Mouse (Mus musculus) kidney, embryonic 16.5 days (tissue): ENCODE measurements at regions not wholly inside any gene's neighbourhood (a gene's known extent, or its start where the extent isn't known, plus 50 kb on each side); places are given as distances from the start of the nearest gene placed in this dataset.

Experiments
- ATAC-seq: fragments of 200-750 bp; cut with Nextera tagmentation; 2 replicates; pipeline ENCODE4 v1.8.0; 2017; ENCODE audit warnings: moderate TSS enrichment; ENCODE audit not compliant: low FRiP score, low TSS enrichment
- H3K27ac ChIP-seq: fragments of 300-500 bp; sonication (generic); 2 replicates; pipeline ENCODE4 v1.5.1; 2014; ENCODE audit warnings: low read length
- H3K27me3 ChIP-seq: fragments of 300-500 bp; sonication (generic); 2 replicates; pipeline ENCODE4 v1.6.1; 2014; ENCODE audit warnings: low read length, control low read depth, mixed read lengths; ENCODE audit not compliant: insufficient read depth
- H3K36me3 ChIP-seq: fragments of 300-500 bp; sonication (generic); 2 replicates; pipeline ENCODE4 v1.6.1; 2014; ENCODE audit warnings: low read length, control low read depth, mixed read lengths; ENCODE audit not compliant: insufficient read depth
- H3K4me1 ChIP-seq: fragments of 300-500 bp; sonication (generic); 2 replicates; pipeline ENCODE4 v1.6.1; 2014; ENCODE audit warnings: low read length, control low read depth, mixed read lengths; ENCODE audit not compliant: insufficient read depth
- H3K4me2 ChIP-seq: fragments of 300-500 bp; sonication (generic); replicated peaks from 2 replicates; pipeline ENCODE4 v1.6.1; 2014; ENCODE audit warnings: low read depth, low read length
- H3K4me3 ChIP-seq: fragments of 300-500 bp; sonication (generic); 2 replicates; pipeline ENCODE4 v1.5.1; 2014; ENCODE audit warnings: mild to moderate bottlenecking, low read length
- H3K9ac ChIP-seq: fragments of 300-500 bp; sonication (generic); replicated peaks from 2 replicates; pipeline ENCODE4 v1.6.1; 2014; ENCODE audit warnings: low read length
- H3K9me3 ChIP-seq: fragments of 300-500 bp; sonication (generic); 2 replicates; pipeline ENCODE4 v1.6.1; 2016; ENCODE audit warnings: low read length, control low read depth
- WGBS: fragments of 180-500 bp; shearing (Covaris S2); extraction: QIAGEN DNeasy Blood & Tissue Kit; methylation state at CpG from one replicate; pipeline ENCODE4 v1.1.7; 2014; 5-methylcytosine and 5-hydroxymethylcytosine counted together

DNA sequence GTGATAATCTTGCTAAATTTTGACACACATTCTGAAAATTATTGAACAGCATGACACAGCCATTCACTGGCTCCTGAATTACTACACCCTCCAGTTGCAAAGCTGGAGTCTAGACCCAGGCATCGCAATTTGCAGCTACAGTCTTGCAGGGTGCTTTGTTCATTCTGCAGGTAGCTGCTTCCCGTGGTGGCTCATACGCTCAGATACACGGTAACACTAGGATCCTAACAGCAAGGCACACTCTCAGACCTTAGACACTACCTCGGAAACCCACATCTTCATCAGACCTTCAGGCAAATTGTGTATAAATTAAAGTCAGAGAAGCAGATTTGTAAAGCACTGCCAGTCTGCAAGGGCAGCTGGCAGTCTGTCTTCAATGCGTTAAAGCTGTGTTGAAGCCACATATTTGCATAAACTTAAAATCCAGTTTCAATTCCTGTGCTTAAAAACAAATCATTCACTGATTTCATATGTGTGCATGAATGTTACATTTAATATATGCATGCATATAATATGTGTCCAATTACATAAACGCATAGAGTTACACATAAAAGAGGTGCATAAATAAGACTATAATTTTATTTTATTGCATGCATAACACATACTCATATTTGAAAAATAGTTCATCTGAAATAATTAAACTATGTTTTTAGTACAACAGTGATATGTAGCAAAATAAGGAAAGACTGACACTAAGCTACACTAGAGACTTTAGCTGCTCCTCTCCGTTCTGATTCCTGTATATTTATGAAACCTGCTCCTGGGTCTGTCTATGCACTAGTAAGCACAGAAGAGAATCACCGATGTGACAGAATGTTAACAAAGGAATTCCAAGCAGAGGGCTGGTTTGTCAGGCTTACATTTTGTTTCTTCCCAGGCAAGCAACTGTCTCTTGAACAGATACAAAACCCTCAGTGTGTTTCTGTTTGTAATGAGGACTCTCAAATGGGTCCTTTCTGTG is 227.5 kb upstream of the Itga1 start:
- Histone ChIP-seq H3K9ac (no peak overlapping the region), H3K36me3 (no peaks in the 10 kb centered on the region), H3K27ac (no peak overlapping the region), H3K4me3 (no peak overlapping the region), H3K4me2 (no peak overlapping the region), H3K27me3 (no peaks in the 10 kb centered on the region), H3K9me3 (no peaks in the 10 kb centered on the region), H3K4me1 (no peaks in the 10 kb centered on the region)
- WGBS: 84% methylated on average over 9 of the region's 9 CpGs
- ATAC-seq: no peak

DNA sequence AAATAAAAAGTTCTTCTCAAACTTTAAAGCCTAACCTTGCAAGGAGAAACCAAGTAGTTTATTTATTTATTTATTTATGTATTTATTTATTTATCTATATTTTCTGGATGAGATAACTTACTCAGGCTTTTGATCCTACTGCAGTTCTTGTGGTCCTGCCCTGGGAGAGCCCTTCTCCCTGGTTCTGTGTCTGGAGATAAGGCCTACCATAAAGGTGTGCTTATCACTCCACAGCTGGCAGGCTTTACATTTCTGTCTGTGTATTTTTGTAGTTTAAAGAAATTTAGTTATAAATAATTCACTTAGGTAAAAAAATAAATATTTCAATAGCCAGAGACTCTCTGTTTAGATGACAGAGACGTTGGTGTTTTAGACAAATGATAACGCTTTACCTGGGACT is 224.5 kb upstream of the Itga1 start:
- no peak overlapping the region for H3K4me2 ChIP-seq
- H3K27ac ChIP-seq: no peak overlapping the region
- ATAC-seq: no peak
- H3K27me3 ChIP-seq: no peaks in the 10 kb centered on the region
- H3K36me3 ChIP-seq: no peaks in the 10 kb centered on the region
- 92% methylated on average over 2 of the region's 2 CpGs for WGBS
- no peak overlapping the region for H3K9ac ChIP-seq
- no peaks in the 10 kb centered on the region for H3K9me3 ChIP-seq
- H3K4me1 ChIP-seq: no peaks in the 10 kb centered on the region
- no peak overlapping the region for H3K4me3 ChIP-seq

DNA sequence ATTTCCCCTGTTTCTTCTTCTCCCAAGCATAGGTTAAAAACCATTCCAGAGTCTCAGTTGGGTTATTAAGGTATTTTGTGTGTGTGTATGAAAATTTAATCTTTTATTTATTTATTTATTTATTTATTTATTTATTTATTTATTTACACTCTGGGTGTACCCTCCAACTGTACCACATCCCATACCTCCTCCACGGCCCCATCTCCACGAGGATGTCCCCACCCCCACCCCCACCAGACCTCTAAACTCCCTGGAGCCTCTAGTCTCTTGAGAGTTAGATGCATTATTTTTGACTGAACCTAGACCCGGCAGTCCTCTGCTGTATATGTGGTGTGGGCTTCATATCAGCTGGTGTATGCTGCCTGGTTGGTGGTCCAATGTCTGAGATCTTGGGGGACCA is 214.9 kb upstream of the Itga1 start:
- H3K36me3 ChIP-seq: no peaks in the 10 kb centered on the region
- no peak overlapping the region for H3K4me3 ChIP-seq
- no peak for ATAC-seq
- no peaks in the 10 kb centered on the region for H3K9me3 ChIP-seq
- H3K27me3 ChIP-seq: no peaks in the 10 kb centered on the region
- H3K27ac ChIP-seq: no peak overlapping the region
- H3K9ac ChIP-seq: no peak overlapping the region
- 82% methylated on average over 3 of the region's 3 CpGs for WGBS
- H3K4me1 ChIP-seq: no peaks in the 10 kb centered on the region
- no peak overlapping the region for H3K4me2 ChIP-seq

DNA sequence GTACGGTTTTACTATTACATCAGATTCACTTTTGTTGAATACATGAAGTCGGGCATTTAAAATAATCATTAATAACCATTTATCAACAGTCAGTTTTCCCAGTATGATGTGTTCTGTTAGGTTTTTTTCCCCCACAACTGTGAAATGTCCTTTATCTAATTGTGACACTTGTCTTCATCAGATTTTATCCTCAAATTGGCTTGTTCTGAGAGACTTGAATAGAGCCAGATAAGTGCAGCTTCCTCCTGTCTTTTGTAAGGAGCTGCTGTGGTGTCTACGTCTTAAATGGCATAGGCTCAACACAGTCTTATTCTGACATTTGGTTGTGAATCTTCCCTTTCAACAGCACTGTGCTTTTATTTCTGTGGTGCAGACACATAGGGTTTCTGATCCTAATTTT is 206.8 kb upstream of the Itga1 start:
- WGBS: 76% methylated on average over 3 of the region's 3 CpGs
- Histone ChIP-seq H3K27ac (no peak overlapping the region), H3K4me3 (no peak overlapping the region), H3K27me3 (no peaks in the 10 kb centered on the region), H3K9ac (no peak overlapping the region), H3K36me3 (no peaks in the 10 kb centered on the region), H3K4me2 (no peak overlapping the region), H3K9me3 (no peaks in the 10 kb centered on the region), H3K4me1 (no peaks in the 10 kb centered on the region)
- no peak for ATAC-seq

DNA sequence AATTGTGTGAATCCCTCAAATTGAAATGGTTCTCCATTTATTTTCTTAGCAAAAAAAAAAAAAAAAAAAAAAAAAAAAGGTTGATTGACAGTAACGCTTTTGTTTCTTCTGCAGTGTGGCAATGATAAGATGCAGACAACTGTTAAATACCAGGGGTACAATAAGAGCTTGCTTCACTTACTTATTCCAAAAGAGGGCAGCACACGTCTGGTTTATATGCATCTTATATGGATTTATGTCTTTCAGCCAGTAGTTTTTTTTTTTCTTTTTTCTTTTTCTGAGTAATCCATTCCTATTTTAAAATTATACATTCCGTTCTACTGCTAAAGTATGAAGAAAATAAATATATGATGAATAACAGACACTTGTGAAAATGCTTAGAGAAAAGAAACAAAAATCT is 185.6 kb upstream of the Itga1 start:
- no peak for ATAC-seq
- H3K27ac ChIP-seq: no peak overlapping the region
- WGBS: 46% methylated on average over 3 of the region's 3 CpGs
- no peak overlapping the region for H3K4me3 ChIP-seq
- no peak overlapping the region for H3K4me2 ChIP-seq
- no peaks in the 10 kb centered on the region for H3K27me3 ChIP-seq
- no peak overlapping the region for H3K9ac ChIP-seq
- H3K9me3 ChIP-seq: no peaks in the 10 kb centered on the region
- no peaks in the 10 kb centered on the region for H3K4me1 ChIP-seq
- no peaks in the 10 kb centered on the region for H3K36me3 ChIP-seq

DNA sequence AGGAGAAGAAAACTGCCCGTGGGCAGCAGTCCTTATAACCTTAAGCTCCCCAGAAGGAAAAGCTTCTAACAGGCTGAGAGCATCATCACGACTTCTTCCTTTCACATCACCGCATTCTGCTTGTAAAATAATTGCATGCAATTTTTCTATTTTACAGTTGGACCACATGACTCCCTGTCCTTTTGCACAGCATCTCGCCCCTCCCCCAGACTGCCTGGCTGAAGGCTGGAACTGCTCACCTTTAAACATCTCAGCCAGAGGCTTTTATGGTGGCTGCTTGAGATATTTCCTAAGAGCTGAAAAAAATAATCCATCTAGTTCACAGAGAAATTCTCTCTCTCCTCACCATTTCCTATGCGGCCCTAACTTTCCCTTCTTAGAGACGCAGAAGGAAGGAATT is 164.4 kb upstream of the Itga1 start:
- H3K36me3 ChIP-seq: no peaks in the 10 kb centered on the region
- H3K4me1 ChIP-seq: no peaks in the 10 kb centered on the region
- ATAC-seq: no peak
- 68% methylated on average over 6 of the region's 6 CpGs for WGBS
- H3K9me3 ChIP-seq: no peaks in the 10 kb centered on the region
- no peaks in the 10 kb centered on the region for H3K27me3 ChIP-seq
- H3K9ac ChIP-seq: no peak overlapping the region
- no peak overlapping the region for H3K27ac ChIP-seq
- no peak overlapping the region for H3K4me3 ChIP-seq
- H3K4me2 ChIP-seq: no peak overlapping the region

DNA sequence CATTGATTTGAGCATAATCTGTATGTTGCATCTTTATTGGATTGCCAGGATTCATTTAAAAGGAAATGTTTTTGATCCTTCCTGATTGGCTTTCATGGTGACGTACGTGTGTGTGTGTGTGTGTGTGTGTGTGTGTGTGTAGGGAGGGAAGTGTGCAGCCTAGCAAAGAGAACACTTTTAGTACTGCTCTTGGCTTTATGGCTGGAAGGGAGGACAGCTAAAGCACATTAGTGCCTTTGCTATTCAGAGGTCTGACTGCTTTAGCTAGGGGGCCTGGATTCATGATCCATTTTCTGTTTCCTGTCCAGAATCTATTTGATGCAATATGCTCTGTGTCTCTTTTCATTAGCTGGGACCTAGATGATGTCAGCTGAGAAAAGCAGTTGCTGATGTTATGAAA is 155.6 kb upstream of the Itga1 start:
- Histone ChIP-seq H3K4me1 (no peaks in the 10 kb centered on the region), H3K4me3 (no peak overlapping the region), H3K27ac (no peak overlapping the region), H3K9ac (no peak overlapping the region), H3K27me3 (no peaks in the 10 kb centered on the region), H3K9me3 (no peaks in the 10 kb centered on the region), H3K36me3 (no peaks in the 10 kb centered on the region), H3K4me2 (no peak overlapping the region)
- 52% methylated on average over 2 of the region's 2 CpGs for WGBS
- ATAC-seq: no peak

DNA sequence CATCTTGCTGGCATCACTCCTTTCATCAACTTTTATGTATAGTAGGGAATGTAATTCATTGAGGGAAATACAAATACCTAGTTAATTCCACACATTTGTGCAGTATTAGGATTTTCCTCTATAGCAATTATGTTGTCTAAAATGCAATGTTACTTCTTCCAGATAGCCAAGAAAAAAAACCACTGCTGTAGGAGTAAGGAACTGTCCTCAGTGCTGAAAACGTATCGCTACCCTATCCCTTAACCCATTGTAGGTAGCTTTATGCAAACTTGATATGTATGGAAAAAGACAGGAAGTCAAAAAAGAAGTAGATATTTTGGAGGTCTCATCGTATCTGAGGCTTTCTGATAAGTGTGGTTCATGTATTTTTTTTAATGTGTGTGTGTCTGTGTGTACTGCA is 150.8 kb upstream of the Itga1 start:
- Histone ChIP-seq H3K4me2 (no peak overlapping the region), H3K36me3 (no peaks in the 10 kb centered on the region), H3K4me3 (no peak overlapping the region), H3K4me1 (no peaks in the 10 kb centered on the region), H3K9me3 (no peaks in the 10 kb centered on the region), H3K27me3 (no peaks in the 10 kb centered on the region), H3K9ac (no peak overlapping the region), H3K27ac (no peak overlapping the region)
- WGBS: 39% methylated on average over 3 of the region's 3 CpGs
- ATAC-seq: no peak

DNA sequence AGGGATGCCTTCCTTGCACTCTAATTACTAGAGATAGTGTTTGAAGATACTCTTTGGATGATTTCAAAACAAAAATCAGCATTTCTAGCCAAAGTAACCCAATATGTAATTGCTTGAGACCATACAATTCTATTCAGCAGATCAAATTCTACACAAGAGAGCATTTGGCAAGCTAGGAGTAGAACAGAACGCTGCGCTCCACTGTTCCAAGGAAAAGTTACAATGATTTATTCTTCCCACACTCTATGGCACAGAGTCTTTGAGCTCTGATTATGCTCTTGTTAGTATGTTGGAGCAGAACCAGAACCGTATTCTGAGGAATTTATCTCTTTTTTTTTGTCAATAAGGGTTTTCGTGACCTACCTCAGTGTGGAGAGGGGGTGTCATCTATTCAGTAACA is 130.2 kb upstream of the Itga1 start:
- H3K27me3 ChIP-seq: no peaks in the 10 kb centered on the region
- ATAC-seq: no peak
- H3K4me1 ChIP-seq: no peaks in the 10 kb centered on the region
- no peak overlapping the region for H3K27ac ChIP-seq
- H3K9me3 ChIP-seq: no peaks in the 10 kb centered on the region
- H3K4me3 ChIP-seq: no peak overlapping the region
- H3K4me2 ChIP-seq: no peak overlapping the region
- no peaks in the 10 kb centered on the region for H3K36me3 ChIP-seq
- no peak overlapping the region for H3K9ac ChIP-seq
- WGBS: 74% methylated on average over 4 of the region's 4 CpGs

DNA sequence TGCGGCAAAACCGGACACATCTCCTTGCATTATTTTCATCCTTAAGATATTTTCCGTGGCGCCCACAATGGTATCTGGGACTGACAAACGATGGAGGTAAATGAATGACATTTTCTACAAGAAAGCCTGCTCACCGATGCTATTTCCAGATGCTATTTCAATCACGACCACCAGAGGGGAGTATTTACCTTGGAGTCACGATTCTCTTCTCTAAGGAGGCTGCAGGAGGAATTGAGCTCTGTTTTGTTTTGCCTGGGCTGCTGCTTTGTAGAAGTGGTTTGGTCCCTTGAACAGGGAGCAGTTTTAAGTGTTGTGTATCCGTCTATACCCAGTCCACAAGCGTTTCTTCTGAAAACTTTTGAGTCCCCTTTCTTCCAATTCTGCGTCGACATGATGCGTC is 128.7 kb upstream of the Itga1 start:
- Histone ChIP-seq H3K4me2 (no peak overlapping the region), H3K36me3 (no peaks in the 10 kb centered on the region), H3K27ac (no peak overlapping the region), H3K9me3 (no peaks in the 10 kb centered on the region), H3K27me3 (no peaks in the 10 kb centered on the region), H3K4me1 (no peaks in the 10 kb centered on the region), H3K4me3 (no peak overlapping the region), H3K9ac (no peak overlapping the region)
- WGBS: 29% methylated on average over 13 of the region's 13 CpGs
- ATAC-seq: peak; percentile 39; the same call in 1 of the 2 replicates
